Mouse (Mus musculus): ENCODE results near the gene Cbx4. TPM values are rescaled to one million over a fixed set of nuclear protein-coding genes. Genes with fewer than 3 reads are reported as not detected.

Cbx4 gene
- polyA plus RNA-seq, 1 experiment from 2014 or later, result 7.0 TPM

DNA sequence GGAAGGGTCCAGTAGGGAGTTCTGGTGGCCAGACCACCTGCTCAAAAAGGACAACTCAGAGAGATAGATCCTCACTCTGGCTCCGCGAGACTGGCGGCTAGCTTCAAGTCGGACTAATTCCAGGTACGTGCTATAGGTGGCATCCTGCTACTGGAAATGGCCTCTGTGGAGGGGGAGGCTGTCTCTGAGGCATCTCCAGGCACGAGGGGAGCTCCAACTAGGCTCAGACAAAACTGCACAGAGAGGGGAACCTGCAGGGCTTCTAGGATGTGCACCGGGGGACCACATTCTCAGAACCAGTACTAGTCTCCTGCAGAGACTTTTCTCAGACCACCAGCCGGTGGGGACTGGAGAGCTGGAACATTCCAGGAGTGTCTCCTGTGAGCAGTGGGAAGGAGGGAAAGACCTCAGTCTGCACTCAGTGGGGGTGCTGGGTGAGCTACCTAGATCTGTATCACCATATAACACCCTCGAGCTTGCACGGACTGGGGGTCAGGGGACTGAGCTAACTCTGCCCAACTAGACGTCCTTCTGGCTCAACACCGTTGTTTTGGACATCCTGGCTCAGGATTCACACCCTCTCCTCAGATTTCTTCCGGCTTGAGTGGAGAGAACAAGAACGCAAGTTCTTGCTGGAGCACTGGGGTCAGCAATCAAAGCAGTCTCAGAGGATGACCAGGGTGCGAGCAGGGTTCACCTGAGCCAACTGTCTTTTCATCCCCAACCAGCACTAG lies 33.9 kb downstream of the Cbx4 start:
- DNase-seq (ENCODE audit: low spot score), result peak; percentile 62
- no peak for ATAC-seq (replicated peaks; ENCODE audit: low FRiP score)
- no peak overlapping the region for H3K27ac ChIP-seq (ENCODE audit: low read depth, low read length)
- H3K27me3 ChIP-seq (ENCODE audit: control insufficient read depth, insufficient read depth, low read length), result peaks cover 85% of the 10 kb centered on the region
- no peak overlapping the region for H3K9ac ChIP-seq (ENCODE audit: low read length)
- H3K9me3 ChIP-seq (ENCODE audit: control insufficient read depth, low read length), result no peaks in the 10 kb centered on the region
- H3K4me3 ChIP-seq (ENCODE audit: low read depth, low read length), result no peak overlapping the region
- H3K36me3 ChIP-seq (ENCODE audit: control insufficient read depth, insufficient read depth, low read length), result no peaks in the 10 kb centered on the region
- peaks cover 35% of the 10 kb centered on the region for H3K4me1 ChIP-seq (replicated peaks; ENCODE audit: control insufficient read depth, insufficient read depth, low read length)
- H3K4me2 ChIP-seq (ENCODE audit: low read depth, low read length, severe bottlenecking), result no peak overlapping the region
- 3% methylated on average over 15 of the region's 15 CpGs for WGBS

GRCm38 (mm10) chr11:119051426-119051825 lies 34.6 kb downstream of the Cbx4 start:
- ATAC-seq (replicated peaks; ENCODE audit: low FRiP score), result no peak
- Histone ChIP-seq H3K27ac (ENCODE audit: low read depth, low read length) (no peak overlapping the region), H3K4me2 (ENCODE audit: low read depth, low read length, severe bottlenecking) (no peak overlapping the region), H3K27me3 (ENCODE audit: control insufficient read depth, insufficient read depth, low read length) (peaks cover 90% of the 10 kb centered on the region), H3K9me3 (ENCODE audit: control insufficient read depth, low read length) (no peaks in the 10 kb centered on the region), H3K36me3 (ENCODE audit: control insufficient read depth, insufficient read depth, low read length) (no peaks in the 10 kb centered on the region), H3K4me1 (replicated peaks; ENCODE audit: control insufficient read depth, insufficient read depth, low read length) (peaks cover 40% of the 10 kb centered on the region), H3K4me3 (ENCODE audit: low read depth, low read length) (no peak overlapping the region), H3K9ac (ENCODE audit: low read length) (no peak overlapping the region)
- DNase-seq (ENCODE audit: low spot score), result no peak

- Histone ChIP-seq H3K36me3 (ENCODE audit: control insufficient read depth, insufficient read depth, low read length) (no peaks in the 10 kb centered on the region), H3K9ac (ENCODE audit: low read length) (no peak overlapping the region), H3K4me1 (replicated peaks; ENCODE audit: control insufficient read depth, insufficient read depth, low read length) (peaks cover 40% of the 10 kb centered on the region), H3K4me2 (ENCODE audit: low read depth, low read length, severe bottlenecking) (no peak overlapping the region), H3K9me3 (ENCODE audit: control insufficient read depth, low read length) (no peaks in the 10 kb centered on the region), H3K4me3 (ENCODE audit: low read depth, low read length) (no peak overlapping the region), H3K27me3 (ENCODE audit: control insufficient read depth, insufficient read depth, low read length) (peaks cover 95% of the 10 kb centered on the region), H3K27ac (ENCODE audit: low read depth, low read length) (no peak overlapping the region)
- DNase-seq (ENCODE audit: low spot score) (no peak), ATAC-seq (replicated peaks; ENCODE audit: low FRiP score) (no peak)
- 0% methylated on average over 2 of the region's 2 CpGs for WGBS
These were observed 35.7 kb downstream of the Cbx4 start for GRCm38 (mm10) chr11:119050361-119050760.

GRCm38 (mm10) chr11:119048133-119048510 lies 37.9 kb downstream of the Cbx4 start:
- peak overlapping the region; percentile 31; the same call in 1 of the 2 replicates for H3K4me2 ChIP-seq (ENCODE audit: low read depth, low read length, severe bottlenecking)
- WGBS, result under 1% methylated on average over 13 of the region's 13 CpGs
- no peaks in the 10 kb centered on the region for H3K9me3 ChIP-seq (ENCODE audit: control insufficient read depth, low read length)
- no peaks in the 10 kb centered on the region for H3K36me3 ChIP-seq (ENCODE audit: control insufficient read depth, insufficient read depth, low read length)
- no peak overlapping the region for H3K9ac ChIP-seq (ENCODE audit: low read length)
- H3K27ac ChIP-seq (ENCODE audit: low read depth, low read length), result no peak overlapping the region
- peaks cover 99% of the 10 kb centered on the region for H3K27me3 ChIP-seq (ENCODE audit: control insufficient read depth, insufficient read depth, low read length)
- DNase-seq (ENCODE audit: low spot score) (peak; percentile 62), ATAC-seq (replicated peaks; ENCODE audit: low FRiP score) (no peak)
- H3K4me3 ChIP-seq (ENCODE audit: low read depth, low read length), result 0 out of 2 replicates have a peak overlapping the region, but pooled peaks have one; percentile 8
- peaks cover 37% of the 10 kb centered on the region for H3K4me1 ChIP-seq (replicated peaks; ENCODE audit: control insufficient read depth, insufficient read depth, low read length)

GRCm38 (mm10) chr11:119047261-119048132 lies 38.5 kb downstream of the Cbx4 start:
- peak overlapping the region; percentile 28; the same call in 1 of the 2 replicates for H3K4me3 ChIP-seq (ENCODE audit: low read depth, low read length)
- peak; percentile 69 for DNase-seq (ENCODE audit: low spot score)
- no peak for ATAC-seq (replicated peaks; ENCODE audit: low FRiP score)
- 1% methylated on average over 43 of the region's 43 CpGs for WGBS
- H3K27ac ChIP-seq (ENCODE audit: low read depth, low read length), result no peak overlapping the region
- H3K4me2 ChIP-seq (ENCODE audit: low read depth, low read length, severe bottlenecking), result peak overlapping the region; percentile 61
- no peaks in the 10 kb centered on the region for H3K36me3 ChIP-seq (ENCODE audit: control insufficient read depth, insufficient read depth, low read length)
- H3K27me3 ChIP-seq (ENCODE audit: control insufficient read depth, insufficient read depth, low read length), result peaks cover 99% of the 10 kb centered on the region
- peaks cover 34% of the 10 kb centered on the region for H3K4me1 ChIP-seq (replicated peaks; ENCODE audit: control insufficient read depth, insufficient read depth, low read length)
- no peaks in the 10 kb centered on the region for H3K9me3 ChIP-seq (ENCODE audit: control insufficient read depth, low read length)
- no peak overlapping the region for H3K9ac ChIP-seq (ENCODE audit: low read length)

GRCm38 (mm10) chr11:119046601-119047245 lies 39.3 kb downstream of the Cbx4 start:
- peak overlapping the region; percentile 61 for H3K4me2 ChIP-seq (ENCODE audit: low read depth, low read length, severe bottlenecking)
- DNase-seq (ENCODE audit: low spot score), result peak; percentile 84
- H3K36me3 ChIP-seq (ENCODE audit: control insufficient read depth, insufficient read depth, low read length), result no peaks in the 10 kb centered on the region
- peak; percentile 20; the same call in 1 of the 2 replicates for ATAC-seq (replicated peaks; ENCODE audit: low FRiP score)
- H3K4me3 ChIP-seq (ENCODE audit: low read depth, low read length), result peak overlapping the region; percentile 28
- H3K9ac ChIP-seq (ENCODE audit: low read length), result peak overlapping the region; percentile 41
- H3K27ac ChIP-seq (ENCODE audit: low read depth, low read length), result no peak overlapping the region
- WGBS, result 1% methylated on average over 39 of the region's 39 CpGs
- peaks cover 99% of the 10 kb centered on the region for H3K27me3 ChIP-seq (ENCODE audit: control insufficient read depth, insufficient read depth, low read length)
- peaks cover 36% of the 10 kb centered on the region for H3K4me1 ChIP-seq (replicated peaks; ENCODE audit: control insufficient read depth, insufficient read depth, low read length)
- no peaks in the 10 kb centered on the region for H3K9me3 ChIP-seq (ENCODE audit: control insufficient read depth, low read length)

DNA sequence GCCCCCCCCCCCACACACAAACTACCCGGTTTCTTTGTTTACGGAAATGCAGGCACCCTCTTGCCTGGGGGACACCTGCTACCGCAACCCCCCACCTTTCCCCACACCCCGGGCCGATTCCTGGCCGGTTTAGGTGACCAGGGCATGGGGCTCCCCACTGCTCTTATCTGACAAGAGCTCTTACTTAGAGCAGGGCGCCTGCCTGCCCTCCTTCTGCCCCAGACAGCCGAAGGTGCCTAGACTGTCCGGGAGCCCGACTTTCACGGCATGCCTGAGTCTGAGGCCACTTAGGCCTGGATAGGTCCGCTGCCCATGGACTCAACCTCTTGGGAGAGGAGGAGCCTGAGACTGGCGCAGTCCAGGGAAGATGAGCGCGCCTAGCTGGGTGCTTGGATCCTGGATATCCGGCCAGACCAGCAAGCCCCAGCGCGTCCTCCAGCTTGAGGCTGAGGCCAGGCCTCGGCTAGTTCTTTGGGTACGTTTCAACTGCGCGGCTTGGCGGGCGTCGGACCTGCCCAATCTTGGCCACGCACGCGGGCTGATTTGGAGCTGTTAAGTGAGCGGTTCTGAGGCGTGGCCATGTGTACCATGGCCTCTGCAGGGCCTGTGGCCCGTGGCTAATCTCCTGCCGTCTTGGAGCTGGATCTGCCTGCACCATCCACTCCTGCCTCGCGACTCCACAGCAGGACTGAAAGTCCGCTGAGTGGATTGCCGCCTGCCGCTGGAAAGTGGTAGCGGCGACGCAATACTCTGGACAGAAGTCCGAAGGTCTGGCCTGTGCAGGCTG lies 41.3 kb downstream of the Cbx4 start:
- peak; percentile 67 for DNase-seq (ENCODE audit: low spot score)

More for the DNA sequence above, 41.3 kb downstream of the Cbx4 start:
- Histone ChIP-seq H3K27ac (ENCODE audit: low read depth, low read length) (no peak overlapping the region), H3K36me3 (ENCODE audit: control insufficient read depth, insufficient read depth, low read length) (no peaks in the 10 kb centered on the region), H3K4me2 (ENCODE audit: low read depth, low read length, severe bottlenecking) (peak overlapping the region; percentile 26; the same call in 1 of the 2 replicates), H3K27me3 (ENCODE audit: control insufficient read depth, insufficient read depth, low read length) (peaks cover 84% of the 10 kb centered on the region), H3K4me1 (replicated peaks; ENCODE audit: control insufficient read depth, insufficient read depth, low read length) (peaks cover 42% of the 10 kb centered on the region), H3K4me3 (ENCODE audit: low read depth, low read length) (0 out of 2 replicates have a peak overlapping the region, but pooled peaks have one; percentile 2), H3K9me3 (ENCODE audit: control insufficient read depth, low read length) (no peaks in the 10 kb centered on the region), H3K9ac (ENCODE audit: low read length) (no peak overlapping the region)
- no peak for ATAC-seq (replicated peaks; ENCODE audit: low FRiP score)
- 1% methylated on average over 41 of the region's 41 CpGs for WGBS

Data from forebrain, embryonic 11.5 days (tissue).